Mouse (Mus musculus) right cerebral cortex, postnatal 4 days (tissue): ENCODE measurements around the gene Cpvl.
A peak's percentile ranks its signal among the peaks of the same experiment; 100 is the strongest.

Source experiments
- DNase-seq: peaks from one replicate; pipeline ENCODE4 v3.0.0-alpha.2; 2022

The Cpvl gene

DNA sequence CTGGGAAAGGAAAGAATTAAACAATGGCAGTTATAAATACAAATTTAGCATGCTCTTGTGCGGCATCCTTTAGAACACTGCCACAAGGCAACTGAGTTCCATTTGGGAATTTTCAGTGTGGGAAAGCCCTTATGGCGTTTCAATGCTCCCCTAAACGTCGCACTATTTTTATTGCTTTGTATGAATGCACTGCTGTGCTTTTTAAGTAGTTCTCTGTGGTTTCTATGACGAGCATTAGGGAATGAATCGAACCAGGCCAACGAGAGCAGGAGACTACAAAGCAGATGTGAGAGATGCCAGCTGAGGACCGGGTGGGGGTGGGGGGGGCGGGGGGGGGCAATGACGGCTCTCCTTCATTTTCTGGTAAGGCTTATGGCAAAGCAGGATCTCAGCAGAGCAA is 96.8 kb downstream of the Cpvl start:
- DNase-seq, result no peak

DNA sequence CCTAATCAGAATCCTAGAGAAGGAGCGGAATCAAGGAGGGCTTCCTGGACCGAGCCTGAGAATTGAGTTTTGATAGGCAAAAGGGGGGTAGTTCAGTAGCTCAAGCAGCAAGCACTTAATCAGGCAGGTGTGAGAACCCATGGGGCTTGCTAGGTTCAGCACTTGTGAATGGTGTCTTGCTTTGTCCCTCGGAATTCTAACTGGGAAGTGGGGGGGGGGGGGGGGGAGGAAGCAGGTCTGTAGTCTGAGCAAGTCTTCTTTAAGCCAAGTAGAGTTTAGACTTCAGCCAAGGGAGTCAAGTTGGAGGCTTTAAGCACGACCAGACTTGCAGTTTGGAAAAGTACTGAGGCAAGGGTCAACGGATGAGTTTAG is 97.2 kb downstream of the Cpvl start:
- no peak for DNase-seq

DNA sequence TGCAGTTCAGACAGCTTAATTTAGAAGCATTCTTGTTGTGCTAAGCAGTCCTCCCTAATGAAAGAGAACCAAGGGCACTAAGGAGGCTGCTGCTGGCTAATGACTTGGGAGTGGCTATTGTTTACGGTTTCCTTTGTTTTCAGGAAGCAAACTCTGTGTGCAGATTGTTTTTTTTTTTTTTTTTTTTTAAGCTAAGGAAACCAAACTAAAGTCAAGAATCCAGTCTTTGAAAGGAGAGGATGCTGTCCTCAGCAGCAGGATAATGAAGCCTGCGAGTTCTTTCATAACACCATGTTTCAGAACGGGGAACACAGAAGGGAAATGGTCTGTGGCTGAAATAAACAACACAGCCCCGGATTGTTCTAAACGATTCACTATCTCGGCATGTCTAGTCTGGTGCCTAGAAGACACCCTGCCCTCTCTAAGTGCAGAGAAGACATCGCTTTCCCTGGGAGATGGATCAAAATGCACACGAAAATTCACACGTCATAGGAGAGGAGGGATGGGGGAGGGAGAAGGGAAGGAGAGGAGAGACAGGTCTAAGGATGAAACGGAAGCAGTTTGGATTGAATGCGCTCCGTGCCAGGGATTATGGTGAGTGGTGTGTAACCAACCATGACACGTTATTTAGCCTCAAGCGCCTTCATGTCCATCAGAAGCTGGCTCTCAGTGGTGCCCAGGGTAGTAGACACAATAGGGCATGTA is 97.8 kb downstream of the Cpvl start:
- DNase-seq, result peak; percentile 11

DNA sequence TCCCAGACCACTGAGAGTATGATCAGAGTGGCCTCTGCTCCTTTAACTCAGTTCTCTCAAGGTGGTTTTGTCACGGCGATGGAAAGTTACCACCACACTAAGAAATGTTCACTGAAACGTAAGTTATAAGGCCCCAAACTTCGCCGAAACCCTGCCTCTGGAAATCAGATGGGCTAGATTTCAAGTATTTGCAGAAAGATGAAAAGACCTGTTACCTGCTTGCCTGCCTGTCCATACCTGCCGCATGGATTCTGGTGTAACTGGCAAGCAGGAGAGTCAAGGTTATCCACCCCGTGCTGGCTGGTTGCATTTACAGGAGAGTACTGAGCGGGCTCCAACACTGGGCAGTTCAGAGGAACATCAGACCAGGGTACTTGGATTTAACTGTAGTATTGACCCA is 98.9 kb downstream of the Cpvl start:
- DNase-seq, result no peak

- no peak for DNase-seq
These were observed 103.5 kb downstream of the Cpvl start for GRCm38 (mm10) chr6:53874881-53875429.

- no peak for DNase-seq
These were observed 106.6 kb downstream of the Cpvl start for GRCm38 (mm10) chr6:53871903-53872302.

DNA sequence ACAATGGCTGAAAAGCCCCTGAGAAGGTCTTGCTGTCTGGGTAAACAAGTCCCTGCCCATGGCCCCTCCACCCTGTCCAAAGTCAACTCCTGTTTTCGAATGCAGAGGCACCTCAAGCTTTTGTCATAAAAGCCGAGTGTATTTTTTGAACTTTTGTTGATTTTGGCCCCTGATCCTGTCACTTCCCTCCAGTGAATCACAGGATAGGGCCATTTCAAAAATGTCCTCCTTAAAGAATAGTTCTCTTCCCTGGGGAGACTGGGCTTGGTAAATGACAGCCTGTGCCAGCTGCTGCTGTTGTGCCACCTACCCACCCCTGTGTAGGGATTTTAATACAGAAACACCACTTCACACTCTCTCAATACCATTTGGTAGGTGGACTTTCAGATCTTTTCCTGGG is 115.5 kb downstream of the Cpvl start:
- DNase-seq, result no peak

DNA sequence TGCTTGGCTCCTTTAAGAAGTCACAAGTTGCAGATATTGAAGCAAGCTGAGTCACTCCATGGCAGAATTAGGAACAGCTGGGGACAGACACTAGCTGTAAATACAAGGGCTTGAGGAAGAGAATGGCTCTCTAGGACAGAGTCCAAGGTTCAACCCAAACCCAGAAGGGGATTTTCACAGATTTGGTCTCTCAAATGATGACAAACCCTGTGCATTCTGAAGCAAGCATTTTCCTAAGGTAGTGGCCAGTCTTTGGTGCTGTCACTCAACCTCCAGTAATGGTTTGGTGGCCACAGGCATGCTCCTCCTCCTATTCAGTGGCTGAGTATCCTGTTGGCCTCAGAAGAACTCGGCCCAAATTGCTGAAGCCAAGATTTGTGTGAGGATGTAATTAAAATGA is 119.4 kb downstream of the Cpvl start:
- no peak for DNase-seq

GRCm38 (mm10) chr6:53857822-53858221 is 120.6 kb downstream of the Cpvl start:
- no peak for DNase-seq

DNA sequence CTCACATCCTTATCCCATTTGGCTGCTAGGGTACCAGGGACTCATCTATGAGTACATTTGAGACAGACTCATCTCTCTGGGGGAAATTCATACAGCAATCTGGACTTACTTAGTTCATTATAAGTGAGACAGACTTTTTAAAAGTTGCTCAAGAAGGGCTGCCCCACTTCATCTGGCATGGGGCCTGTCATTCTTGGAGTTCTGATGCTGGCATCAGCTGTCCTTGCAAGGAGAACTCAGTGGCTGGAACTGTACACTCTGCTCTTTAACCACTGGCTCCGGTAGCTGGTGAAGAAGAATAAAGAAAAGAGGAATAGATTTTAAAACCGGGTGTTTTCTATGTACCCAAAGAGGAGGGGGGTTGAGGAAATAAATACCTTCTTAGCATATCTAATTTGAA is 121.7 kb downstream of the Cpvl start:
- DNase-seq, result no peak

- DNase-seq, result peak; percentile 27
These were observed 123.3 kb downstream of the Cpvl start for GRCm38 (mm10) chr6:53854971-53855856.

GRCm38 (mm10) chr6:53854226-53854625 is 124.2 kb downstream of the Cpvl start:
- DNase-seq, result no peak

DNA sequence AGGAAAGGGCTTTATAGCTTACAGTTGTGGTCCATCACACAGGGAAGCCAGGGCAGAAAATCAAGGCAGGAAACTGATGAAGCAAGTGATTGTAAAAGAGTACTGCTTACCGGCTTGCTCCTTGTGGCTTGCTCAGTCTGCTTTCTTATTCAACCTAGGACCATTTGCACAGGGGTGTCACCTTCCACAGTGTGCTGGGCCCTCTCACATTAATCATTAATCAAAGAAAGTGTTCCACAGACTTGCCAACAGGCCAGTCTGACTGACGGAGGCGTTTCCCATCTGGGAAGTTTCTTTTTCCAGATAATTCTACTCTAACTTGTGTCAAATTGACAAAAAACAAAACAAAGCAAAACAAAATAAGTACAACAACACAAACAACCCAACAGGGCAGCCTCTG is 124.9 kb downstream of the Cpvl start:
- no peak for DNase-seq

DNA sequence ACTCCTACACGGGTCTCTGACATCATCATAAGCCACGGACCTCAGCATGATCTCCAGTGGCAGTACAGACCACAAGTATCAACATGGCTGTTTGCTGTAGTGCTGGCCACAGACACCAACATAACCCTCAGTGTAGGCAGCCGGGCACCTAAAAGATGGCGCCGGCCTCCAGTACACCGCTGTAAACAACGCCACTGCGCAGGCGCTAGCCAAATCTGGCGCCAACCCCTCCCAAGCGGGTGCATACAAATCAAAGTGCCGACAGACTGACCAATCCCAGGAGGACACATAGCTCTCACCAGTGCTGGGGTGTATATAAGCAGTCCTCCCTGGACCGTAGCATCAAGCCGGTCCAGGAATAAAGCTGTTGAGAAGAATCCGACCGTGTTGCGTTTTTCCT is 133.8 kb downstream of the Cpvl start:
- DNase-seq, result no peak

DNA sequence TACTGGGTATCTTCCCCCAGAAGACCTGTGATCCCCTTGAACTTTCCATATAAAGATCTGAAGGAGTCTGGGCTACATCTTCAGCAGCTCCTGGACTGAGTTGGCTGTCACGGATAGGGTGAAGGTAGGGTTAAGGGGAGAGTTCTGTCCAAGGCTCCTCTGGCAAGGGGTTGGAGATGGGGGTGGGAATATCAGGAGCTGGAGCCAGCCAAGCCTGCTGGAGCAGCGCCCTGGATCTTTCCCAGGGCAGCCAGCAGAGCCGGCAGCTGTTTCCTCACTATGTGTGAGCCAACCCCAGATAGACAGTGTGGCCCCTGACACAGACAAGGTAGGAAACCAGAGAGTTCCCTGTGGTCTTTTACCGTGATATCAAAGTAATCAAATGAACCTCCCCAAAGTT is 153.3 kb downstream of the Cpvl start:
- peak; percentile 26 for DNase-seq
